Mouse (Mus musculus): ENCODE measurements around the gene Slc9a9. TPM values are rescaled to one million over a fixed set of nuclear protein-coding genes. Genes with fewer than 3 reads are reported as not detected.

Slc9a9 gene
- polyA plus RNA-seq, 1 experiment from 2014 or later = 4.4 TPM

- H3K4me2 ChIP-seq (replicated peaks; ENCODE audit: low read depth, low read length) = no peak overlapping the region
- H3K27ac ChIP-seq (ENCODE audit: low read depth, low read length) = no peak overlapping the region
- no peaks in the 10 kb centered on the region for H3K36me3 ChIP-seq (ENCODE audit: control insufficient read depth, insufficient read depth, low read length)
- no peaks in the 10 kb centered on the region for H3K4me1 ChIP-seq (ENCODE audit: control insufficient read depth, insufficient read depth, low read length)
- H3K9me3 ChIP-seq (ENCODE audit: control insufficient read depth, low read length) = no peaks in the 10 kb centered on the region
- no peak overlapping the region for H3K4me3 ChIP-seq (ENCODE audit: low read length)
- H3K27me3 ChIP-seq (ENCODE audit: control insufficient read depth, insufficient read depth, low read length) = no peaks in the 10 kb centered on the region
- no peak for ATAC-seq (ENCODE audit: low FRiP score, low TSS enrichment)
- H3K9ac ChIP-seq (ENCODE audit: low read depth, low read length) = no peak overlapping the region
Observed at GRCm38 (mm10) chr9:94803073-94803472, 133.4 kb downstream of the Slc9a9 start.

GRCm38 (mm10) chr9:94805506-94805905, 135.8 kb downstream of the Slc9a9 start:
- 58% methylated on average over 8 of the region's 8 CpGs for WGBS

GRCm38 (mm10) chr9:94815518-94815917, 145.8 kb downstream of the Slc9a9 start:
- no peaks in the 10 kb centered on the region for H3K27me3 ChIP-seq (ENCODE audit: control insufficient read depth, insufficient read depth, low read length)

More at GRCm38 (mm10) chr9:94805506-94805905, 135.8 kb downstream of the Slc9a9 start:
- no peak overlapping the region for H3K27ac ChIP-seq (ENCODE audit: low read depth, low read length)
- H3K4me3 ChIP-seq (ENCODE audit: low read length) = no peak overlapping the region
- no peak overlapping the region for H3K4me2 ChIP-seq (replicated peaks; ENCODE audit: low read depth, low read length)
- no peak for ATAC-seq (ENCODE audit: low FRiP score, low TSS enrichment)
- H3K9me3 ChIP-seq (ENCODE audit: control insufficient read depth, low read length) = no peaks in the 10 kb centered on the region
- H3K9ac ChIP-seq (ENCODE audit: low read depth, low read length) = no peak overlapping the region
- H3K27me3 ChIP-seq (ENCODE audit: control insufficient read depth, insufficient read depth, low read length) = no peaks in the 10 kb centered on the region
- H3K4me1 ChIP-seq (ENCODE audit: control insufficient read depth, insufficient read depth, low read length) = no peaks in the 10 kb centered on the region
- H3K36me3 ChIP-seq (ENCODE audit: control insufficient read depth, insufficient read depth, low read length) = no peaks in the 10 kb centered on the region

GRCm38 (mm10) chr9:94821268-94821667, 151.6 kb downstream of the Slc9a9 start:
- Histone ChIP-seq H3K9me3 (ENCODE audit: control insufficient read depth, low read length) (no peaks in the 10 kb centered on the region), H3K27me3 (ENCODE audit: control insufficient read depth, insufficient read depth, low read length) (no peaks in the 10 kb centered on the region), H3K4me2 (replicated peaks; ENCODE audit: low read depth, low read length) (no peak overlapping the region), H3K27ac (ENCODE audit: low read depth, low read length) (no peak overlapping the region), H3K4me1 (ENCODE audit: control insufficient read depth, insufficient read depth, low read length) (no peaks in the 10 kb centered on the region), H3K36me3 (ENCODE audit: control insufficient read depth, insufficient read depth, low read length) (no peaks in the 10 kb centered on the region), H3K9ac (ENCODE audit: low read depth, low read length) (no peak overlapping the region), H3K4me3 (ENCODE audit: low read length) (no peak overlapping the region)
- ATAC-seq (ENCODE audit: low FRiP score, low TSS enrichment) = no peak; the same call in 1 of the 2 replicates
- 48% methylated on average over 1 of the region's 1 CpGs for WGBS

More at GRCm38 (mm10) chr9:94815518-94815917, 145.8 kb downstream of the Slc9a9 start:
- Histone ChIP-seq H3K9ac (ENCODE audit: low read depth, low read length) (no peak overlapping the region), H3K4me2 (replicated peaks; ENCODE audit: low read depth, low read length) (no peak overlapping the region), H3K4me3 (ENCODE audit: low read length) (no peak overlapping the region), H3K4me1 (ENCODE audit: control insufficient read depth, insufficient read depth, low read length) (no peaks in the 10 kb centered on the region), H3K27ac (ENCODE audit: low read depth, low read length) (no peak overlapping the region), H3K36me3 (ENCODE audit: control insufficient read depth, insufficient read depth, low read length) (no peaks in the 10 kb centered on the region), H3K9me3 (ENCODE audit: control insufficient read depth, low read length) (no peaks in the 10 kb centered on the region)
- WGBS = 44% methylated on average over 5 of the region's 5 CpGs
- no peak for ATAC-seq (ENCODE audit: low FRiP score, low TSS enrichment)

GRCm38 (mm10) chr9:94833836-94834235, 164.1 kb downstream of the Slc9a9 start:
- H3K4me2 ChIP-seq (replicated peaks; ENCODE audit: low read depth, low read length) = no peak overlapping the region
- no peaks in the 10 kb centered on the region for H3K36me3 ChIP-seq (ENCODE audit: control insufficient read depth, insufficient read depth, low read length)
- H3K4me1 ChIP-seq (ENCODE audit: control insufficient read depth, insufficient read depth, low read length) = no peaks in the 10 kb centered on the region
- H3K9ac ChIP-seq (ENCODE audit: low read depth, low read length) = no peak overlapping the region
- 61% methylated on average over 1 of the region's 1 CpGs for WGBS
- ATAC-seq (ENCODE audit: low FRiP score, low TSS enrichment) = no peak
- no peak overlapping the region for H3K27ac ChIP-seq (ENCODE audit: low read depth, low read length)
- H3K4me3 ChIP-seq (ENCODE audit: low read length) = no peak overlapping the region
- no peaks in the 10 kb centered on the region for H3K9me3 ChIP-seq (ENCODE audit: control insufficient read depth, low read length)
- H3K27me3 ChIP-seq (ENCODE audit: control insufficient read depth, insufficient read depth, low read length) = no peaks in the 10 kb centered on the region

GRCm38 (mm10) chr9:94837384-94837783, 167.7 kb downstream of the Slc9a9 start:
- H3K36me3 ChIP-seq (ENCODE audit: control insufficient read depth, insufficient read depth, low read length) = no peaks in the 10 kb centered on the region
- no peak overlapping the region for H3K4me2 ChIP-seq (replicated peaks; ENCODE audit: low read depth, low read length)
- no peaks in the 10 kb centered on the region for H3K27me3 ChIP-seq (ENCODE audit: control insufficient read depth, insufficient read depth, low read length)
- no peaks in the 10 kb centered on the region for H3K4me1 ChIP-seq (ENCODE audit: control insufficient read depth, insufficient read depth, low read length)
- WGBS = 94% methylated on average over 15 of the region's 15 CpGs
- H3K27ac ChIP-seq (ENCODE audit: low read depth, low read length) = no peak overlapping the region
- no peak overlapping the region for H3K4me3 ChIP-seq (ENCODE audit: low read length)
- H3K9ac ChIP-seq (ENCODE audit: low read depth, low read length) = no peak overlapping the region
- H3K9me3 ChIP-seq (ENCODE audit: control insufficient read depth, low read length) = no peaks in the 10 kb centered on the region
- ATAC-seq (ENCODE audit: low FRiP score, low TSS enrichment) = no peak

GRCm38 (mm10) chr9:94838479-94839031, 168.8 kb downstream of the Slc9a9 start:
- no peak for ATAC-seq (ENCODE audit: low FRiP score, low TSS enrichment)
- no peaks in the 10 kb centered on the region for H3K9me3 ChIP-seq (ENCODE audit: control insufficient read depth, low read length)
- H3K4me2 ChIP-seq (replicated peaks; ENCODE audit: low read depth, low read length) = no peak overlapping the region
- no peak overlapping the region for H3K4me3 ChIP-seq (ENCODE audit: low read length)
- no peaks in the 10 kb centered on the region for H3K27me3 ChIP-seq (ENCODE audit: control insufficient read depth, insufficient read depth, low read length)
- H3K4me1 ChIP-seq (ENCODE audit: control insufficient read depth, insufficient read depth, low read length) = no peaks in the 10 kb centered on the region
- WGBS = 79% methylated on average over 8 of the region's 8 CpGs
- H3K36me3 ChIP-seq (ENCODE audit: control insufficient read depth, insufficient read depth, low read length) = no peaks in the 10 kb centered on the region
- H3K27ac ChIP-seq (ENCODE audit: low read depth, low read length) = no peak overlapping the region
- H3K9ac ChIP-seq (ENCODE audit: low read depth, low read length) = no peak overlapping the region

GRCm38 (mm10) chr9:94839204-94839603, 169.5 kb downstream of the Slc9a9 start:
- 85% methylated on average over 11 of the region's 11 CpGs for WGBS
- Histone ChIP-seq H3K27ac (ENCODE audit: low read depth, low read length) (no peak overlapping the region), H3K4me3 (ENCODE audit: low read length) (no peak overlapping the region), H3K4me1 (ENCODE audit: control insufficient read depth, insufficient read depth, low read length) (no peaks in the 10 kb centered on the region), H3K36me3 (ENCODE audit: control insufficient read depth, insufficient read depth, low read length) (no peaks in the 10 kb centered on the region), H3K4me2 (replicated peaks; ENCODE audit: low read depth, low read length) (no peak overlapping the region), H3K9ac (ENCODE audit: low read depth, low read length) (no peak overlapping the region), H3K9me3 (ENCODE audit: control insufficient read depth, low read length) (no peaks in the 10 kb centered on the region), H3K27me3 (ENCODE audit: control insufficient read depth, insufficient read depth, low read length) (no peaks in the 10 kb centered on the region)
- ATAC-seq (ENCODE audit: low FRiP score, low TSS enrichment) = no peak

- Histone ChIP-seq H3K9me3 (ENCODE audit: control insufficient read depth, low read length) (no peaks in the 10 kb centered on the region), H3K9ac (ENCODE audit: low read depth, low read length) (no peak overlapping the region), H3K36me3 (ENCODE audit: control insufficient read depth, insufficient read depth, low read length) (no peaks in the 10 kb centered on the region), H3K27ac (ENCODE audit: low read depth, low read length) (no peak overlapping the region), H3K27me3 (ENCODE audit: control insufficient read depth, insufficient read depth, low read length) (no peaks in the 10 kb centered on the region), H3K4me2 (replicated peaks; ENCODE audit: low read depth, low read length) (no peak overlapping the region), H3K4me1 (ENCODE audit: control insufficient read depth, insufficient read depth, low read length) (0 out of 2 replicates have a peak, but pooled peaks cover 2% of the 10 kb centered on the region), H3K4me3 (ENCODE audit: low read length) (no peak overlapping the region)
- WGBS = 86% methylated on average over 5 of the region's 5 CpGs
- ATAC-seq (ENCODE audit: low FRiP score, low TSS enrichment) = no peak
Observed at GRCm38 (mm10) chr9:94840398-94840797, 170.7 kb downstream of the Slc9a9 start.

All from kidney, embryonic 14.5 days (tissue).